Mouse (Mus musculus): ENCODE measurements around the gene Ubtd1. TPM values are rescaled to one million over a fixed set of nuclear protein-coding genes. Genes with fewer than 3 reads are reported as not detected.

The Ubtd1 gene
- polyA plus RNA-seq, 1 experiment: not detected

- Histone ChIP-seq H3K4me1 (ENCODE audit: control insufficient read depth, insufficient read depth, low read length) (peaks cover 25% of the 10 kb centered on the region), H3K27ac (ENCODE audit: insufficient read depth, low read depth, low read length) (no peak overlapping the region), H3K4me3 (ENCODE audit: insufficient read depth, low read depth, low read length) (no peak overlapping the region)
- WGBS: 84% methylated on average over 6 of the region's 6 CpGs
- TF ChIP-seq CTCF (IDR thresholded peaks at IDR 0.05; ENCODE audit: insufficient read depth, low read depth, low read length) (no peak), POLR2A (IDR thresholded peaks at IDR 0.05; ENCODE audit: insufficient read depth, low read depth, low read length) (no peak)
Measured at GRCm38 (mm10) chr19:41989810-41990209, 8.2 kb downstream of the Ubtd1 start.

- TF ChIP-seq POLR2A (IDR thresholded peaks at IDR 0.05; ENCODE audit: insufficient read depth, low read depth, low read length): no peak
- TF ChIP-seq CTCF (IDR thresholded peaks at IDR 0.05; ENCODE audit: insufficient read depth, low read depth, low read length): no peak
- H3K27ac ChIP-seq (ENCODE audit: insufficient read depth, low read depth, low read length): peak overlapping the region; percentile 24; the same call in 1 of the 2 replicates
- 28% methylated on average over 6 of the region's 6 CpGs for WGBS
Measured at GRCm38 (mm10) chr19:41991926-41992477, 10.4 kb downstream of the Ubtd1 start.

GRCm38 (mm10) chr19:41992971-41993370 lies 11.4 kb downstream of the Ubtd1 start:
- 46% methylated on average over 2 of the region's 2 CpGs for WGBS
- TF ChIP-seq POLR2A (IDR thresholded peaks at IDR 0.05; ENCODE audit: insufficient read depth, low read depth, low read length): no peak
- TF ChIP-seq CTCF (IDR thresholded peaks at IDR 0.05; ENCODE audit: insufficient read depth, low read depth, low read length): no peak
- Histone ChIP-seq H3K4me1 (ENCODE audit: control insufficient read depth, insufficient read depth, low read length) (peaks cover 30% of the 10 kb centered on the region), H3K4me3 (ENCODE audit: insufficient read depth, low read depth, low read length) (no peak overlapping the region), H3K27ac (ENCODE audit: insufficient read depth, low read depth, low read length) (no peak overlapping the region)

More at GRCm38 (mm10) chr19:41991926-41992477, 10.4 kb downstream of the Ubtd1 start:
- Histone ChIP-seq H3K4me3 (ENCODE audit: insufficient read depth, low read depth, low read length) (no peak overlapping the region), H3K4me1 (ENCODE audit: control insufficient read depth, insufficient read depth, low read length) (peaks cover 30% of the 10 kb centered on the region)

- no peak for TF ChIP-seq POLR2A (IDR thresholded peaks at IDR 0.05; ENCODE audit: insufficient read depth, low read depth, low read length)
- TF ChIP-seq CTCF (IDR thresholded peaks at IDR 0.05; ENCODE audit: insufficient read depth, low read depth, low read length): no peak
- Histone ChIP-seq H3K27ac (ENCODE audit: insufficient read depth, low read depth, low read length) (no peak overlapping the region), H3K4me1 (ENCODE audit: control insufficient read depth, insufficient read depth, low read length) (peaks cover 30% of the 10 kb centered on the region), H3K4me3 (ENCODE audit: insufficient read depth, low read depth, low read length) (no peak overlapping the region)
- 29% methylated on average over 6 of the region's 6 CpGs for WGBS
Measured at GRCm38 (mm10) chr19:41993484-41993883, 11.9 kb downstream of the Ubtd1 start.

GRCm38 (mm10) chr19:41994023-41994422 lies 12.5 kb downstream of the Ubtd1 start:
- TF ChIP-seq POLR2A (IDR thresholded peaks at IDR 0.05; ENCODE audit: insufficient read depth, low read depth, low read length) (no peak), CTCF (IDR thresholded peaks at IDR 0.05; ENCODE audit: insufficient read depth, low read depth, low read length) (no peak)
- peaks cover 30% of the 10 kb centered on the region for H3K4me1 ChIP-seq (ENCODE audit: control insufficient read depth, insufficient read depth, low read length)
- 92% methylated on average over 7 of the region's 7 CpGs for WGBS
- no peak overlapping the region for H3K4me3 ChIP-seq (ENCODE audit: insufficient read depth, low read depth, low read length)
- no peak overlapping the region for H3K27ac ChIP-seq (ENCODE audit: insufficient read depth, low read depth, low read length)

- no peak overlapping the region for H3K4me3 ChIP-seq (ENCODE audit: insufficient read depth, low read depth, low read length)
- TF ChIP-seq POLR2A (IDR thresholded peaks at IDR 0.05; ENCODE audit: insufficient read depth, low read depth, low read length) (no peak), CTCF (IDR thresholded peaks at IDR 0.05; ENCODE audit: insufficient read depth, low read depth, low read length) (no peak)
- peaks cover 34% of the 10 kb centered on the region for H3K4me1 ChIP-seq (ENCODE audit: control insufficient read depth, insufficient read depth, low read length)
- WGBS: 88% methylated on average over 1 of the region's 1 CpGs
- H3K27ac ChIP-seq (ENCODE audit: insufficient read depth, low read depth, low read length): no peak overlapping the region
Measured at GRCm38 (mm10) chr19:41995483-41995882, 13.9 kb downstream of the Ubtd1 start.

GRCm38 (mm10) chr19:41997090-41997489 lies 15.5 kb downstream of the Ubtd1 start:
- Histone ChIP-seq H3K4me1 (ENCODE audit: control insufficient read depth, insufficient read depth, low read length) (peaks cover 24% of the 10 kb centered on the region), H3K27ac (ENCODE audit: insufficient read depth, low read depth, low read length) (no peak overlapping the region), H3K4me3 (ENCODE audit: insufficient read depth, low read depth, low read length) (no peak overlapping the region)
- WGBS: 95% methylated on average over 10 of the region's 10 CpGs
- TF ChIP-seq POLR2A (IDR thresholded peaks at IDR 0.05; ENCODE audit: insufficient read depth, low read depth, low read length) (no peak), CTCF (IDR thresholded peaks at IDR 0.05; ENCODE audit: insufficient read depth, low read depth, low read length) (no peak)

- peaks cover 14% of the 10 kb centered on the region for H3K4me1 ChIP-seq (ENCODE audit: control insufficient read depth, insufficient read depth, low read length)
- 85% methylated on average over 9 of the region's 9 CpGs for WGBS
- no peak overlapping the region for H3K27ac ChIP-seq (ENCODE audit: insufficient read depth, low read depth, low read length)
- no peak overlapping the region for H3K4me3 ChIP-seq (ENCODE audit: insufficient read depth, low read depth, low read length)
- TF ChIP-seq POLR2A (IDR thresholded peaks at IDR 0.05; ENCODE audit: insufficient read depth, low read depth, low read length) (no peak), CTCF (IDR thresholded peaks at IDR 0.05; ENCODE audit: insufficient read depth, low read depth, low read length) (no peak)
Measured at GRCm38 (mm10) chr19:41998770-41999548, 17.4 kb downstream of the Ubtd1 start.

- WGBS: 88% methylated on average over 4 of the region's 4 CpGs
- Histone ChIP-seq H3K27ac (ENCODE audit: insufficient read depth, low read depth, low read length) (no peak overlapping the region), H3K4me1 (ENCODE audit: control insufficient read depth, insufficient read depth, low read length) (peaks cover 10% of the 10 kb centered on the region), H3K4me3 (ENCODE audit: insufficient read depth, low read depth, low read length) (no peak overlapping the region)
- TF ChIP-seq CTCF (IDR thresholded peaks at IDR 0.05; ENCODE audit: insufficient read depth, low read depth, low read length): no peak
- no peak for TF ChIP-seq POLR2A (IDR thresholded peaks at IDR 0.05; ENCODE audit: insufficient read depth, low read depth, low read length)
Measured at GRCm38 (mm10) chr19:41999688-42000283, 18.2 kb downstream of the Ubtd1 start.

All from olfactory bulb, adult 2 months (tissue).